Mouse (Mus musculus): ENCODE measurements around the gene Slc6a15. TPM values are rescaled to one million over a fixed set of nuclear protein-coding genes. Genes with fewer than 3 reads are reported as not detected.

Slc6a15 gene
- 0.09 TPM in 1 of 2 replicates, not detected in the other for polyA plus RNA-seq (2012; rRNA removed)

- Histone ChIP-seq H3K27ac (ENCODE audit: control insufficient read depth, insufficient read depth, low read length) (no peak within 1 kb of the TSS), H3K4me1 (replicated peaks; ENCODE audit: control insufficient read depth, insufficient read depth, low read length) (no peaks in the 10 kb centered on the region; the same call in 1 of the 2 replicates), H3K27me3 (ENCODE audit: control insufficient read depth, insufficient read depth, low read length) (no peaks in the 10 kb centered on the region; the same call in 1 of the 2 replicates), H3K4me3 (ENCODE audit: control insufficient read depth, insufficient read depth, low read length) (no peak within 1 kb of the TSS), H3K36me3 (ENCODE audit: control insufficient read depth, insufficient read depth, low read length) (no peaks in the 10 kb centered on the region)
- no peak for DNase-seq
- 2% methylated on average over 43 of the region's 43 CpGs for WGBS
- TF ChIP-seq CTCF (IDR thresholded peaks at IDR 0.05; ENCODE audit: borderline replicate concordance, control insufficient read depth, extremely low read depth, insufficient read depth, low read length, poor library complexity): no peak
These were observed at the start of gene Slc6a15 for GRCm38 (mm10) chr10:103367371-103368295. Gene Slc6a15, plus strand, starts transcription at chr10:103367783.

GRCm38 (mm10) chr10:103321941-103322340 is 45.6 kb upstream of the Slc6a15 start:
- H3K27ac ChIP-seq (ENCODE audit: control insufficient read depth, insufficient read depth, low read length): no peak overlapping the region
- 86% methylated on average over 3 of the region's 3 CpGs for whole genome bisulfite sequencing
- H3K27me3 ChIP-seq (ENCODE audit: control insufficient read depth, insufficient read depth, low read length): no peaks in the 10 kb centered on the region
- no peaks in the 10 kb centered on the region for H3K4me1 ChIP-seq (replicated peaks; ENCODE audit: control insufficient read depth, insufficient read depth, low read length)
- TF ChIP-seq POLR2A (IDR thresholded peaks at IDR 0.05; ENCODE audit: control insufficient read depth, extremely low read depth, insufficient read depth, low read length, poor library complexity): no peak
- no peak for TF ChIP-seq CTCF (IDR thresholded peaks at IDR 0.05; ENCODE audit: borderline replicate concordance, control insufficient read depth, extremely low read depth, insufficient read depth, low read length, poor library complexity)
- no peak overlapping the region for H3K4me3 ChIP-seq (ENCODE audit: control insufficient read depth, insufficient read depth, low read length)
- no peak for DNase-seq
- H3K36me3 ChIP-seq (ENCODE audit: control insufficient read depth, insufficient read depth, low read length): no peaks in the 10 kb centered on the region

GRCm38 (mm10) chr10:103323386-103323785 is 44.2 kb upstream of the Slc6a15 start:
- Histone ChIP-seq H3K27ac (ENCODE audit: control insufficient read depth, insufficient read depth, low read length) (no peak overlapping the region), H3K36me3 (ENCODE audit: control insufficient read depth, insufficient read depth, low read length) (no peaks in the 10 kb centered on the region), H3K4me1 (replicated peaks; ENCODE audit: control insufficient read depth, insufficient read depth, low read length) (no peaks in the 10 kb centered on the region), H3K4me3 (ENCODE audit: control insufficient read depth, insufficient read depth, low read length) (no peak overlapping the region), H3K27me3 (ENCODE audit: control insufficient read depth, insufficient read depth, low read length) (no peaks in the 10 kb centered on the region)
- TF ChIP-seq CTCF (IDR thresholded peaks at IDR 0.05; ENCODE audit: borderline replicate concordance, control insufficient read depth, extremely low read depth, insufficient read depth, low read length, poor library complexity): no peak
- TF ChIP-seq POLR2A (IDR thresholded peaks at IDR 0.05; ENCODE audit: control insufficient read depth, extremely low read depth, insufficient read depth, low read length, poor library complexity): no peak
- 86% methylated on average over 3 of the region's 3 CpGs for WGBS
- DNase-seq: no peak

- no peaks in the 10 kb centered on the region for H3K36me3 ChIP-seq (ENCODE audit: control insufficient read depth, insufficient read depth, low read length)
- no peaks in the 10 kb centered on the region for H3K27me3 ChIP-seq (ENCODE audit: control insufficient read depth, insufficient read depth, low read length)
- H3K4me3 ChIP-seq (ENCODE audit: control insufficient read depth, insufficient read depth, low read length): no peak overlapping the region
- H3K4me1 ChIP-seq (replicated peaks; ENCODE audit: control insufficient read depth, insufficient read depth, low read length): no peaks in the 10 kb centered on the region
- DNase-seq: no peak
- TF ChIP-seq CTCF (IDR thresholded peaks at IDR 0.05; ENCODE audit: borderline replicate concordance, control insufficient read depth, extremely low read depth, insufficient read depth, low read length, poor library complexity) (no peak), POLR2A (IDR thresholded peaks at IDR 0.05; ENCODE audit: control insufficient read depth, extremely low read depth, insufficient read depth, low read length, poor library complexity) (no peak)
- H3K27ac ChIP-seq (ENCODE audit: control insufficient read depth, insufficient read depth, low read length): no peak overlapping the region
- WGBS: 98% methylated on average over 1 of the region's 1 CpGs
These were observed 33.3 kb upstream of the Slc6a15 start for GRCm38 (mm10) chr10:103334306-103334705.

- WGBS: 85% methylated on average over 5 of the region's 5 CpGs
- Histone ChIP-seq H3K27me3 (ENCODE audit: control insufficient read depth, insufficient read depth, low read length) (no peaks in the 10 kb centered on the region), H3K27ac (ENCODE audit: control insufficient read depth, insufficient read depth, low read length) (no peak overlapping the region), H3K36me3 (ENCODE audit: control insufficient read depth, insufficient read depth, low read length) (no peaks in the 10 kb centered on the region), H3K4me3 (ENCODE audit: control insufficient read depth, insufficient read depth, low read length) (no peak overlapping the region), H3K4me1 (replicated peaks; ENCODE audit: control insufficient read depth, insufficient read depth, low read length) (no peaks in the 10 kb centered on the region)
- TF ChIP-seq POLR2A (IDR thresholded peaks at IDR 0.05; ENCODE audit: control insufficient read depth, extremely low read depth, insufficient read depth, low read length, poor library complexity) (no peak), CTCF (IDR thresholded peaks at IDR 0.05; ENCODE audit: borderline replicate concordance, control insufficient read depth, extremely low read depth, insufficient read depth, low read length, poor library complexity) (no peak)
- DNase-seq: no peak
These were observed 27.7 kb upstream of the Slc6a15 start for GRCm38 (mm10) chr10:103339928-103340327.

GRCm38 (mm10) chr10:103346797-103347196 is 20.8 kb upstream of the Slc6a15 start:
- Histone ChIP-seq H3K4me3 (ENCODE audit: control insufficient read depth, insufficient read depth, low read length) (no peak overlapping the region), H3K27ac (ENCODE audit: control insufficient read depth, insufficient read depth, low read length) (no peak overlapping the region), H3K36me3 (ENCODE audit: control insufficient read depth, insufficient read depth, low read length) (no peaks in the 10 kb centered on the region), H3K4me1 (replicated peaks; ENCODE audit: control insufficient read depth, insufficient read depth, low read length) (no peaks in the 10 kb centered on the region), H3K27me3 (ENCODE audit: control insufficient read depth, insufficient read depth, low read length) (no peaks in the 10 kb centered on the region)
- WGBS: 77% methylated on average over 2 of the region's 2 CpGs
- TF ChIP-seq CTCF (IDR thresholded peaks at IDR 0.05; ENCODE audit: borderline replicate concordance, control insufficient read depth, extremely low read depth, insufficient read depth, low read length, poor library complexity): no peak
- no peak for TF ChIP-seq POLR2A (IDR thresholded peaks at IDR 0.05; ENCODE audit: control insufficient read depth, extremely low read depth, insufficient read depth, low read length, poor library complexity)
- DNase-seq: no peak
